17 mouse cellular contexts compared by ENCODE assay signal in genomic region chr17:43058277-43059025, GRCm38 (mm10). TPM values are rescaled to one million over a fixed set of nuclear protein-coding genes. Genes with fewer than 3 reads are reported as not detected.
DNase-seq lines count a peak whose midpoint lies in the region; ATAC-seq and TF ChIP-seq lines count a peak whose summit lies in the region.
"Had no signal": no experiment of that assay in that cellular context is flagged by ENCODE, and none has a peak within 500 bp of the region (broad histone marks: within the 10 kb centered on the region; RNA-seq: fewer than 3 reads in every experiment).

No protein-coding gene starts in this region.

- H3K9ac ChIP-seq in lung, postnatal 0 days (replicated peaks; ENCODE audit: low read depth), result no peak overlapping the region
- H3K9ac ChIP-seq in liver, embryonic 12.5 days, result peak overlapping the region; percentile 43
- H3K9ac ChIP-seq: embryonic facial prominence, embryonic 13.5 days; hindbrain, embryonic 12.5 days; lung, embryonic 15.5 days; neural tube, embryonic 13.5 days had no signal

- no peaks in the 10 kb centered on the region for H3K27me3 ChIP-seq in lung, postnatal 0 days (replicated peaks; ENCODE audit: insufficient read depth, low read length)
- no peaks in the 10 kb centered on the region for H3K27me3 ChIP-seq in liver, embryonic 12.5 days (replicated peaks)
- H3K27me3 ChIP-seq: embryonic facial prominence, embryonic 13.5 days; hindbrain, embryonic 12.5 days; lung, embryonic 15.5 days; neural tube, embryonic 13.5 days; Patski had no signal

- H3K4me1 ChIP-seq in lung, postnatal 0 days (ENCODE audit: insufficient read depth, low read depth, low read length), result no peaks in the 10 kb centered on the region
- peaks cover 8% of the 10 kb centered on the region for H3K4me1 ChIP-seq in bone marrow macrophage, adult 2 months (ENCODE audit: control insufficient read depth, insufficient read depth, low read length)
- H3K4me1 ChIP-seq in liver, embryonic 12.5 days, result peaks cover 46% of the 10 kb centered on the region
- H3K4me1 ChIP-seq: embryonic facial prominence, embryonic 13.5 days; hindbrain, embryonic 12.5 days; neural tube, embryonic 13.5 days had no signal

- no peak overlapping the region for H3K4me2 ChIP-seq in lung, postnatal 0 days (replicated peaks; ENCODE audit: low read depth, low read length)
- H3K4me2 ChIP-seq in liver, embryonic 12.5 days, result peak overlapping the region; percentile 44
- H3K4me2 ChIP-seq: embryonic facial prominence, embryonic 13.5 days; hindbrain, embryonic 12.5 days; lung, embryonic 15.5 days; neural tube, embryonic 13.5 days had no signal

- DNase-seq in lung, postnatal 0 days (ENCODE audit: low spot score), result peak; percentile 42
- no peak for DNase-seq in lung, postnatal 4 days
- DNase-seq in kidney, postnatal 10 days, result no peak
- DNase-seq in cerebellum, postnatal 10 days, result no peak
- no peak for DNase-seq in ovary, postnatal 14 days (ENCODE audit: low spot score)
- DNase-seq: cerebellum, postnatal 36 days; kidney, adult 11 months; kidney, postnatal 25 days; right cerebral cortex, adult 18-20 months had no signal

- TF ChIP-seq EP300 in lung, postnatal 0 days (IDR thresholded peaks at IDR 0.05), result no peak

- no peak for TF ChIP-seq POLR2A in bone marrow macrophage, adult 2 months (IDR thresholded peaks at IDR 0.05; ENCODE audit: borderline replicate concordance, low read depth, low read length)

- no peak for TF ChIP-seq CTCF in lung, postnatal 0 days (IDR thresholded peaks at IDR 0.05)
- TF ChIP-seq CTCF in bone marrow macrophage, adult 2 months (IDR thresholded peaks at IDR 0.05; ENCODE audit: low read depth, low read length), result no peak

- 62% methylated on average over 11 of the region's 11 CpGs for whole genome bisulfite sequencing in lung, postnatal 0 days
- 18% methylated on average over 11 of the region's 11 CpGs for WGBS in liver, embryonic 12.5 days (ENCODE audit: insufficient replicate concordance)

- no peaks in the 10 kb centered on the region for H3K9me3 ChIP-seq in lung, postnatal 0 days (ENCODE audit: low read length)
- H3K9me3 ChIP-seq in liver, embryonic 12.5 days (replicated peaks), result no peaks in the 10 kb centered on the region
- H3K9me3 ChIP-seq: embryonic facial prominence, embryonic 13.5 days; hindbrain, embryonic 12.5 days; lung, embryonic 15.5 days; neural tube, embryonic 13.5 days had no signal

- H3K27ac ChIP-seq in lung, postnatal 0 days (ENCODE audit: low read length), result no peak overlapping the region
- H3K27ac ChIP-seq in bone marrow macrophage, adult 2 months (ENCODE audit: insufficient read depth, low read depth, low read length), result peak overlapping the region; percentile 71
- H3K27ac ChIP-seq in liver, embryonic 12.5 days, result peak overlapping the region; percentile 72
- H3K27ac ChIP-seq: embryonic facial prominence, embryonic 13.5 days; hindbrain, embryonic 12.5 days; lung, embryonic 15.5 days; neural tube, embryonic 13.5 days had no signal

- peak; percentile 44; the same call in 1 of the 2 replicates for ATAC-seq in lung, postnatal 0 days
- peak; percentile 89 for ATAC-seq in liver, embryonic 12.5 days
- ATAC-seq in megakaryocyte-erythroid progenitor cell, adult 5-6 weeks (replicated peaks; ENCODE audit: low FRiP score, low TSS enrichment, poor library complexity, severe bottlenecking), result peak; percentile 86
- ATAC-seq: Patski had no signal

- no peak overlapping the region for H3K4me3 ChIP-seq in lung, postnatal 0 days (ENCODE audit: low read depth, low read length)
- H3K4me3 ChIP-seq in bone marrow macrophage, adult 2 months (ENCODE audit: insufficient read depth, low read length), result no peak overlapping the region
- H3K4me3 ChIP-seq in liver, embryonic 12.5 days, result no peak overlapping the region
- H3K4me3 ChIP-seq: embryonic facial prominence, embryonic 13.5 days; hindbrain, embryonic 12.5 days; lung, embryonic 15.5 days; neural tube, embryonic 13.5 days had no signal

- no peaks in the 10 kb centered on the region for H3K36me3 ChIP-seq in lung, postnatal 0 days (ENCODE audit: insufficient read depth, low read length)
- H3K36me3 ChIP-seq in liver, embryonic 12.5 days, result peaks cover 69% of the 10 kb centered on the region
- H3K36me3 ChIP-seq: embryonic facial prominence, embryonic 13.5 days; lung, embryonic 15.5 days had no signal

RNA-seq across cellular contexts. Expression of gene Tnfrsf21, which starts 42.1 kb away (rescaled TPM):
- 27.6 and 40.2 TPM in 2 replicates for polyA plus RNA-seq in lung, postnatal 0 days (2015; fragmentation: Nextera tagmentation; extraction: Ambion mirVana)
- 17.7 and 19.1 TPM in 2 replicates for polyA plus RNA-seq in bone marrow macrophage, adult 2 months (2012; ENCODE audit: insufficient read depth, insufficient read length, missing spikeins)
- 41.9 and 43.1 TPM in 2 replicates for polyA plus RNA-seq in liver, embryonic 12.5 days (2016; fragmentation: Nextera tagmentation; extraction: Ambion mirVana)
- 17.2 and 20.5 TPM in 2 replicates for total RNA-seq in megakaryocyte-erythroid progenitor cell, adult 5-6 weeks (2014; fragmentation: Nextera tagmentation)
- 19.2 and 23.6 TPM in 2 replicates for total RNA-seq in megakaryocyte-erythroid progenitor cell, adult 5-6 weeks (2017)
